Mouse (Mus musculus) lung, adult 10 weeks (tissue): ENCODE measurements around the gene Gla. TPM values are rescaled to one million over a fixed set of nuclear protein-coding genes. Genes with fewer than 3 reads are reported as not detected.

Experiments used
- polyA plus RNA-seq: library from polyadenylated mRNA; stranded (reverse); fragments of 350-450 nt; fragmentation: Illumina TruSeq; extraction: RNeasy Lipid Tissue Mini Kit (QIAGEN cat#74804); gene quantifications from one replicate; pipeline ENCODE4 v1.2.3, GENCODE M21; 2014; ENCODE audit warnings: low read depth, low replicate concordance; ENCODE audit not compliant: insufficient read depth

The Gla gene
- polyA plus RNA-seq: 5.5 TPM

DNA sequence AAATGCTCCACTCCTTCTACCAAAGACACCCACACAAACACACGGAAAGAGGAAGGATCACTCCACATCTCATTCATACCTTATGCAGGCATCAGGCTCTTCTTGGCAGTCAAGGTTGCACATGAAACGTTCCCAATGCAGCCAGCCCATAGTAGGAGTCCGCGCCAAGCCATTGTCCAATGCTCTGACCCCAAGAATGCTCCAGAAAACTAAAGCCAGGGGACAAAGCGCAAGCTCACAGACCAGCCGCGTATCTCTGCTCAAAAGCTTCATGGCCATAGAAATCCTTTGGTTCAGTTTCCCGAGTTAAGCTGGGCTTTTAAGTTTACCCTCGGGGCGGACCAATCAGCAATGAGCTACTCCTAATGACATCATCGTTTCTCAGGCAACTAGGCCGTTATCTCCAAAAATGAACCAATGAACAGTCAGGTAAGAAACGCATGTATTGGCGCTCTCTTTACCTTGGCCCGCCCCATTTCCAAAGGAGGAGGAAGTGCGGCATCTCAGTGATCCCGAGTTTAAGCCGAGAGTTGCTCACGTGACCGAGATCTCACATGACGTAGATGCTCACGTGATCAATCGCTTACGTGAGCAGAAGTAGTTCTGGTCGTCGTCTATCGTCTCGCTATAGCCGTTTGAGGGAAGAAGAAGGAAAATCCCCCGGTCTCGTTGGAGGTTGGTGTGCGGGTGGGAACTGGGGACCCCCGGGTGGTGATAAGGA lies at the start of gene Gla, which contains the start of gene Hnrnph2:
Gene Gla, minus strand, starts transcription at position 467 of the 721 bp plus-strand sequence.
Gene Hnrnph2, plus strand, starts transcription at position 521 of the 721 bp plus-strand sequence.

GRCm38 (mm10) chrX:134585103-134586002 lies 15.6 kb downstream of the Gla start, which contains the start of gene Rpl36a:
TSS of gene Rpl36a (plus strand) at chrX:134585654.

DNA sequence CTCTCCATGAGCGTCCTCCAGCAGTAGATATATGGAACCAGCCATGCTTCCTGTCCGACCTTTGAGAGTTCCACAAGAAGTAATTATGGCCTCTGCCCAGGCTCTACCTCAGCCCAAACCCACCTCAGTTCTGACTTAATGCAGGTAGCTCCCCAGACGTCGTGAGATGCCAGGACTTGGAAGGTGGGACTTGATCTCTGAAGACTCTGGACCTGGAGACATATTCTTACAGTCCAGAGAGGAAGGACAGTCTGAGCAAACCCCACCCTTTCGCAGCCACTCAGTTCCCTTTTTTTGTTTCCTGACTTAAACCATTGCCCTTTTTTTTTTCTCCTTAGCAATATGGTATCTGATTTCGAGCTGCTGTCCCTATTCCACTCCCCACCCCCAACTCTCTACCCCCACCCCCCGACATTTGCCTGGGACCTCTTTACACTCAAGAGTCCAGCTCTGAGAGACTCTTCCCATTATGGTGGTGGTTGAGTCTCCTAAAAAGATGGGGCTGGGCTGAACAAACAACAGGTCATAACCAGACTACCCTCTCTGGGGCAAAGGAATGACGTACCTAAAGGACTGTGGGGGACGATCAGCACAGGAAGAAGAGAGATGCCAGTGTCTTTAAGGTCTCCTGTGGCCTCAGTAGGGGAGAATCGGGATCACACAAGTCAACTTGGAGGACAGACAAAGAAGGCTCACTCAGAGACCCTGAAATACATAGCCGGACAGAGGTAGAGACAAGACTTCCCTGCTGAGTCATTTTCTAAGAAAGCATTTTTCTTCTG lies 17.8 kb downstream of the Gla start, which contains the start of gene Btk:
Gene Btk, minus strand, starts transcription at position 683 of the 782 bp plus-strand sequence.

DNA sequence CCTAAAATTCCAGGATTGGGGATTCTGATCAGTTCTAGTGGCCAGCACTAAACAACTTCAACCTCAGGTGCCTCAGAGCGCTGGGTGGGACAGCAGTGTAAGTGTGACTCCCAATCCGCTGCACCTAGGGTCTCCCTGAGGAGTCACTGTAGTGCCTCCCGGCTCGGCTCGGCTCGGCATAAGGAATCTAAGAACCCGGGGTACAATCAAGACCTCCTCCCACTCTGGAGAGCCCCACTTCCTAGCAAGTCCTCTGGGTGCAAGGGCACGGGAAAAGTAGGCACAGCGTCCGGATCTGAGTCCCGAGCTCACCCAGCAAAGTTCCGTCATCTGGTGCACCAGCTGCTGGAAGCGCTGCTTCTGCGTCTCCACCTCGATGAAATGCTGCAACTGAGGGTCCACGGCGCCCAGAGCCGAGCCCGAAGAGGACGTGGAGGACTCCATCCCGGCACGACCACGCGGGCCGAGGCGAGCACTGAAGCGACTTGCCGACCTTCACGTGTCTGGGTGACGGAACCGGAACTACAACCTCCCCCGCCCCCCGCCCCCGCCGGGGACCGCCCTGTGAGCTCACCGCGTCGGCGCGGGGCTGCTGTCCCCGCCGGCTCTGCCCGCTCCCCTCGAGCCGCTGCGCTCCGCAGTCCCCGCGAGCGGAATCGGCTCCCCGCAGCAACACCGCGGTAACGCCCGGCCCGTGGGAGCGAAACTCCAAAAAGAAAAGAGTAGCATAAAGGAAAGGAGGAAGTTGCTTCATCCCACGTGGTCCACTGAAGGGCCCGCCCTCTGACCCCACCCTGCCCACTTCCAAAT lies 59.6 kb downstream of the Gla start, which contains the start of gene Timm8a1:
Gene Timm8a1, minus strand, starts transcription at position 721 of the 810 bp plus-strand sequence.

Other genes starting within 250 kb of the Gla start
- 0.13 TPM for gene Drp2, start 196.6 kb downstream of the Gla start, polyA plus RNA-seq
- not detected for gene Taf7l, start 124.6 kb downstream of the Gla start, polyA plus RNA-seq
- gene Timm8a1, start 59.3 kb downstream of the Gla start, polyA plus RNA-seq: 11.1 TPM
- 9.2 TPM for gene Btk, start 17.6 kb downstream of the Gla start, polyA plus RNA-seq
- gene Rpl36a, start 15.5 kb downstream of the Gla start, polyA plus RNA-seq: 1,091 TPM
- gene Hnrnph2, start 54 bp upstream of the Gla start, polyA plus RNA-seq: 56.6 TPM
- 2.6 TPM for gene Armcx4, start 85.4 kb upstream of the Gla start, polyA plus RNA-seq
- gene Armcx1, start 116.8 kb upstream of the Gla start, polyA plus RNA-seq: 13.4 TPM
- 4.5 TPM for gene Armcx6, start 150.3 kb upstream of the Gla start, polyA plus RNA-seq
- gene Armcx3, start 155.5 kb upstream of the Gla start, polyA plus RNA-seq: 21.1 TPM
- 13.4 TPM for gene Armcx2, start 208.1 kb upstream of the Gla start, polyA plus RNA-seq